Mouse (Mus musculus): ENCODE data around the gene Daam2.

Gene Daam2

GRCm38 (mm10) chr17:49519576-49520247, 44.4 kb downstream of the Daam2 start:
- TF ChIP-seq CTCF (conservative IDR thresholded peaks at IDR 0.05; ENCODE audit: low read length) = no peak
- no peak for TF ChIP-seq NANOG (IDR thresholded peaks at IDR 0.05; ENCODE audit: borderline replicate concordance, low read length)
- TF ChIP-seq POU5F1 (IDR thresholded peaks at IDR 0.05; ENCODE audit: borderline replicate concordance, low read length) = no peak
- Histone ChIP-seq H3K4me3 (replicated peaks; ENCODE audit: low read length) (no peak overlapping the region), H3K9me3 (ENCODE audit: low read length) (no peaks in the 10 kb centered on the region), H3K4me1 (replicated peaks; ENCODE audit: low read depth, low read length) (peaks cover 17% of the 10 kb centered on the region), H3K27me3 (ENCODE audit: insufficient read depth, low read length) (peaks cover 74% of the 10 kb centered on the region), H3K36me3 (ENCODE audit: insufficient read depth, low read length) (no peaks in the 10 kb centered on the region)

GRCm38 (mm10) chr17:49517091-49517490, 47.1 kb downstream of the Daam2 start:
- Histone ChIP-seq H3K4me1 (replicated peaks; ENCODE audit: low read depth, low read length) (peaks cover 7% of the 10 kb centered on the region), H3K27me3 (ENCODE audit: insufficient read depth, low read length) (peaks cover 73% of the 10 kb centered on the region), H3K9me3 (ENCODE audit: low read length) (no peaks in the 10 kb centered on the region), H3K4me3 (replicated peaks; ENCODE audit: low read length) (no peak overlapping the region), H3K36me3 (ENCODE audit: insufficient read depth, low read length) (no peaks in the 10 kb centered on the region)
- TF ChIP-seq NANOG (IDR thresholded peaks at IDR 0.05; ENCODE audit: borderline replicate concordance, low read length) = no peak
- no peak for TF ChIP-seq POU5F1 (IDR thresholded peaks at IDR 0.05; ENCODE audit: borderline replicate concordance, low read length)
- no peak for TF ChIP-seq CTCF (conservative IDR thresholded peaks at IDR 0.05; ENCODE audit: low read length)

GRCm38 (mm10) chr17:49515678-49516077, 48.5 kb downstream of the Daam2 start:
- Histone ChIP-seq H3K27me3 (ENCODE audit: insufficient read depth, low read length) (peaks cover 73% of the 10 kb centered on the region), H3K36me3 (ENCODE audit: insufficient read depth, low read length) (no peaks in the 10 kb centered on the region), H3K4me3 (replicated peaks; ENCODE audit: low read length) (no peak overlapping the region), H3K9me3 (ENCODE audit: low read length) (no peaks in the 10 kb centered on the region), H3K4me1 (replicated peaks; ENCODE audit: low read depth, low read length) (no peaks in the 10 kb centered on the region)
- TF ChIP-seq POU5F1 (IDR thresholded peaks at IDR 0.05; ENCODE audit: borderline replicate concordance, low read length) = no peak
- TF ChIP-seq CTCF (conservative IDR thresholded peaks at IDR 0.05; ENCODE audit: low read length) = no peak
- TF ChIP-seq NANOG (IDR thresholded peaks at IDR 0.05; ENCODE audit: borderline replicate concordance, low read length) = no peak

- TF ChIP-seq NANOG (IDR thresholded peaks at IDR 0.05; ENCODE audit: borderline replicate concordance, low read length) (no peak), CTCF (conservative IDR thresholded peaks at IDR 0.05; ENCODE audit: low read length) (no peak), POU5F1 (IDR thresholded peaks at IDR 0.05; ENCODE audit: borderline replicate concordance, low read length) (no peak)
- Histone ChIP-seq H3K4me1 (replicated peaks; ENCODE audit: low read depth, low read length) (no peaks in the 10 kb centered on the region), H3K9me3 (ENCODE audit: low read length) (no peaks in the 10 kb centered on the region), H3K27me3 (ENCODE audit: insufficient read depth, low read length) (peaks cover 68% of the 10 kb centered on the region), H3K36me3 (ENCODE audit: insufficient read depth, low read length) (no peaks in the 10 kb centered on the region), H3K4me3 (replicated peaks; ENCODE audit: low read length) (no peak overlapping the region)
Observed at GRCm38 (mm10) chr17:49515141-49515540, 49.0 kb downstream of the Daam2 start.

- H3K4me3 ChIP-seq (replicated peaks; ENCODE audit: low read length) = no peak overlapping the region
- peaks cover 48% of the 10 kb centered on the region for H3K27me3 ChIP-seq (ENCODE audit: insufficient read depth, low read length)
- no peaks in the 10 kb centered on the region for H3K4me1 ChIP-seq (replicated peaks; ENCODE audit: low read depth, low read length)
- TF ChIP-seq CTCF (conservative IDR thresholded peaks at IDR 0.05; ENCODE audit: low read length) = no peak
- TF ChIP-seq POU5F1 (IDR thresholded peaks at IDR 0.05; ENCODE audit: borderline replicate concordance, low read length) = no peak
- TF ChIP-seq NANOG (IDR thresholded peaks at IDR 0.05; ENCODE audit: borderline replicate concordance, low read length) = no peak
- H3K36me3 ChIP-seq (ENCODE audit: insufficient read depth, low read length) = no peaks in the 10 kb centered on the region
- H3K9me3 ChIP-seq (ENCODE audit: low read length) = no peaks in the 10 kb centered on the region
Observed at GRCm38 (mm10) chr17:49512671-49513085, 51.5 kb downstream of the Daam2 start.

- H3K9me3 ChIP-seq (ENCODE audit: low read length) = no peaks in the 10 kb centered on the region
- no peaks in the 10 kb centered on the region for H3K36me3 ChIP-seq (ENCODE audit: insufficient read depth, low read length)
- H3K4me1 ChIP-seq (replicated peaks; ENCODE audit: low read depth, low read length) = no peaks in the 10 kb centered on the region
- TF ChIP-seq CTCF (conservative IDR thresholded peaks at IDR 0.05; ENCODE audit: low read length) = no peak
- no peak for TF ChIP-seq POU5F1 (IDR thresholded peaks at IDR 0.05; ENCODE audit: borderline replicate concordance, low read length)
- H3K4me3 ChIP-seq (replicated peaks; ENCODE audit: low read length) = no peak overlapping the region
- H3K27me3 ChIP-seq (ENCODE audit: insufficient read depth, low read length) = peaks cover 28% of the 10 kb centered on the region
Observed at GRCm38 (mm10) chr17:49509431-49509830, 54.7 kb downstream of the Daam2 start.

- Histone ChIP-seq H3K4me3 (replicated peaks; ENCODE audit: low read length) (no peak overlapping the region), H3K9me3 (ENCODE audit: low read length) (peaks cover 9% of the 10 kb centered on the region; the same call in 1 of the 2 replicates), H3K36me3 (ENCODE audit: insufficient read depth, low read length) (no peaks in the 10 kb centered on the region), H3K27me3 (ENCODE audit: insufficient read depth, low read length) (peaks cover 23% of the 10 kb centered on the region), H3K4me1 (replicated peaks; ENCODE audit: low read depth, low read length) (peaks cover 14% of the 10 kb centered on the region)
- no peak for TF ChIP-seq CTCF (conservative IDR thresholded peaks at IDR 0.05; ENCODE audit: low read length)
- no peak for TF ChIP-seq POU5F1 (IDR thresholded peaks at IDR 0.05; ENCODE audit: borderline replicate concordance, low read length)
- no peak for TF ChIP-seq NANOG (IDR thresholded peaks at IDR 0.05; ENCODE audit: borderline replicate concordance, low read length)
Observed at GRCm38 (mm10) chr17:49503246-49503900, 60.8 kb downstream of the Daam2 start.

GRCm38 (mm10) chr17:49500234-49500633, 63.9 kb downstream of the Daam2 start:
- no peak overlapping the region for H3K4me3 ChIP-seq (replicated peaks; ENCODE audit: low read length)
- TF ChIP-seq POU5F1 (IDR thresholded peaks at IDR 0.05; ENCODE audit: borderline replicate concordance, low read length) (no peak), NANOG (IDR thresholded peaks at IDR 0.05; ENCODE audit: borderline replicate concordance, low read length) (no peak), CTCF (conservative IDR thresholded peaks at IDR 0.05; ENCODE audit: low read length) (no peak)
- peaks cover 20% of the 10 kb centered on the region for H3K4me1 ChIP-seq (replicated peaks; ENCODE audit: low read depth, low read length)
- H3K9me3 ChIP-seq (ENCODE audit: low read length) = peaks cover 9% of the 10 kb centered on the region; the same call in 1 of the 2 replicates
- no peaks in the 10 kb centered on the region for H3K36me3 ChIP-seq (ENCODE audit: insufficient read depth, low read length)
- peaks cover 23% of the 10 kb centered on the region for H3K27me3 ChIP-seq (ENCODE audit: insufficient read depth, low read length)

Measured in E14TG2a.4 (cell line).